Mouse (Mus musculus) G1E-ER4 (cell line): ENCODE results near the gene Olfr1293-ps. TPM values are rescaled to one million over a fixed set of nuclear protein-coding genes. Genes with fewer than 3 reads are reported as not detected.

Experiments
- GATA1 ChIP-seq: IDR thresholded peaks from one replicate; pipeline ENCODE4 v1.8.0; 2012; ENCODE audit warnings: low read length, inconsistent platforms
- polyA plus RNA-seq: library from polyadenylated mRNA; stranded (reverse); fragments of >175 nt; gene quantifications from 2 replicates; pipeline ENCODE4 v1.2.3, GENCODE M21; 2012

Gene Olfr1293-ps
- polyA plus RNA-seq: not detected in 2 replicates

DNA sequence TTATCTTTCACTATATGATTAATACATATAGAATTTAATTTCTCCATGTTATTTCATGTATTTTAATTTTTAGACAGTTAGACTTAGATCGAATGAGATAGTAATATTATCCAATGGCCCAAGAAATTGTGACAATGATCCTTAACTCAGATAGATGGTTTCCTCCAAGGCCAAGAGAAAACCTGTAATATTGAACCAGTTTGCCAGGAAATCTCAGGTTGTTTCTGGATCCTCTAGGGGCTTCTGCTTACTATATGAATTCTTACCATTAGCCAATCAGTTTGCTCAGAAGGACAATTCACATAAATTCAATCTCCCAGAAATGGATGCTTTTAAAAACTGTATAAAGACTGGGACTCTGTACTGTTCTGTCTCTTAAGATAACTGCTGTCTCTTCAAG lies at the start of gene Olfr1293-ps:
Gene Olfr1293-ps, plus strand, starts transcription at position 301 of the 400 bp plus-strand sequence.
- no peak for TF ChIP-seq GATA1

DNA sequence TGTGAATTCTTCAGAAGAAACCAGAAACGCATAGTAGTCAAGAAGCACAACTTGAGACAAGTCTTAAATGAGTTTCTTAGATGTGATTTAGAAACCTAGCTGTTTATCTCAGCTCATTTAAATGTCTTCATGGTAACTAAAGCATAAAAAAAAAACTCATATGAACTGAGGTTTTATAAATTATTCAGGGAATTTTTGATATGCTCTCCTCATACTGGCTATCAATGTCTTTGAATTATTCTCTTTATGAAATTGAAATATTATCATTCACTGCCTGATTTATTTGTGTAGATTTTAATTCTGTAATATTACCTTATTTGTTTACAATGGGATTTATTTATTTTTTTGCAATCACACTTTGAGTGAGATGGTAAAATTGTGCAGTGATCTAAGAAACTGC lies 44.5 kb upstream of the Olfr1293-ps start, which contains the start of gene Olfr1289:
Gene Olfr1289, plus strand, starts transcription at position 301 of the 400 bp plus-strand sequence.
- no peak for TF ChIP-seq GATA1

DNA sequence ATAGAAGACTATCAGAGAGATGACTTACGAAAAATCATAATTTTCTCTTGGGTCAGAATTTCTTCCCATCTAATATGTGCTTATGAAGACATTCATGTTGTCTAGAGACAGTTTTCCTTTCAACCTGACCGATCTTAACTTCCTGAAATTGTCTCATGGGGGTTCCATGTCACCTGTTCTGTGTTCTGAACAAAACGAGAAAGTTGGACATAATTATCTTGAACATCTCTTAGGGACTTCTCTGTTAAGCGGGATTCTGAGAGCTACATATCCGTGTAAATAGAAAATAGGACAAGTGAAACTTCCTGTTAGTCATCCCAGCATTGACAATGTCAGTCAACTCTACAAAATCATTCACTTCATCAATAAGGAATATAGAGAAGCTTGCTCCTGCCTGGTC lies 31.3 kb upstream of the Olfr1293-ps start, which contains the start of gene Olfr1290:
Gene Olfr1290, minus strand, starts transcription at position 101 of the 400 bp plus-strand sequence.
- no peak for TF ChIP-seq GATA1

DNA sequence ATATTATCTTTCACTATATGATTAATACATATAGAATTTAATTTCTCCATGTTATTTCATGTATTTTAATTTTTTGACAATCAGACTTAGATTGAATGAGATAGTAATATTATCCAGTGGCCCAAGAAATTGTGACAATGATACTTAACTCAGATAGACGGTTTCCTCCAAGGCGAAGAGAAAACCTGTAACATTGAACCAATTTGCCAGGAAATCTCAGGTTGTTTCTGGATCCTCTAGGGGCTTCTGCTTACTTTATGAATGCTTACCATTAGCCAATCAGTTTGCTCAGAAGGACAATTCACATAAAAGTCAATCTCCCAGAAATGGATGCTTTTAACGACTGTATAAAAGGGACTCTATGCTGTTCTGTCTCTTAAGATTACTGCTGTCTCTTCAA lies 28.1 kb upstream of the Olfr1293-ps start, which contains the start of gene Olfr1291-ps1:
Gene Olfr1291-ps1, plus strand, starts transcription at position 301 of the 400 bp plus-strand sequence.
- no peak for TF ChIP-seq GATA1

DNA sequence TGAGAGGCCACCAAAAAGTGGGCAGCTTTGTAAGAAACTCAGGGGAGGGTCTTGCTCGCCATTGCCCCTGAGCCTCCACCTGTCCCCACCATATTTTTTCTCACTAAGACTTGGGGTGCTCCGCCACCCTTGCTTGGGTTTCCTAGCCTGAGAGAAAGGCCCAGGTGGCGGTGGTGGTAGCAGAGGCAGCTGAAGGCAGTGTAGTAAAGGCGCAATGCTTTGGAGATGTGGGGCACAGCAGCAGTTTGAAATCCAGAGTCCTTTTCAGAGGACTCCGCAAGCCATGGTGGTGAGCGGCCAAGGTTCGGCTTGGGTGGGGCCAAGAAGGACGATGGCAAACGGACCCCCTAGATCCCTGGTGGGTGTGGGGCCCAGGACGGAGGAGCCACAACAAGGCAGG lies 7.6 kb upstream of the Olfr1293-ps start:
- TF ChIP-seq GATA1: no peak

- TF ChIP-seq GATA1: no peak
Observed at GRCm38 (mm10) chr2:111540191-111540590, 15.2 kb downstream of the Olfr1293-ps start, which contains the start of gene Olfr1294. Gene Olfr1294 (minus strand): TSS chr2:111540291.

- no peak for TF ChIP-seq GATA1
Observed at GRCm38 (mm10) chr2:111569581-111569980, 44.6 kb downstream of the Olfr1293-ps start, which contains the start of gene Olfr1295. Gene Olfr1295 (minus strand): TSS chr2:111569681.

Other genes starting within 250 kb of the Olfr1293-ps start
- gene Olfr1278, start 235.1 kb upstream of the Olfr1293-ps start, polyA plus RNA-seq: not detected in 2 replicates
- gene Olfr1279, start 224.6 kb upstream of the Olfr1293-ps start, polyA plus RNA-seq: not detected in 2 replicates
- gene Olfr1280, start 211.2 kb upstream of the Olfr1293-ps start, polyA plus RNA-seq: not detected in 2 replicates
- gene Olfr1281, start 198.7 kb upstream of the Olfr1293-ps start, polyA plus RNA-seq: not detected in 2 replicates
- not detected in 2 replicates for gene Olfr1282, start 189.1 kb upstream of the Olfr1293-ps start, polyA plus RNA-seq
- not detected in 2 replicates for gene Olfr1283, start 158.4 kb upstream of the Olfr1293-ps start, polyA plus RNA-seq
- not detected in 2 replicates for gene Olfr1284, start 149.7 kb upstream of the Olfr1293-ps start, polyA plus RNA-seq
- gene Olfr1286, start 102.1 kb upstream of the Olfr1293-ps start, polyA plus RNA-seq: not detected in 2 replicates
- not detected in 2 replicates for gene Olfr1287, start 76.1 kb upstream of the Olfr1293-ps start, polyA plus RNA-seq
- not detected in 2 replicates for gene Olfr1288, start 51.1 kb upstream of the Olfr1293-ps start, polyA plus RNA-seq
- gene Olfr1289, start 44.4 kb upstream of the Olfr1293-ps start, polyA plus RNA-seq: not detected in 2 replicates
- not detected in 2 replicates for gene Olfr1290, start 31.4 kb upstream of the Olfr1293-ps start, polyA plus RNA-seq
- gene Olfr1291-ps1, start 28.0 kb upstream of the Olfr1293-ps start, polyA plus RNA-seq: not detected in 2 replicates
- gene Olfr1294, start 15.1 kb downstream of the Olfr1293-ps start, polyA plus RNA-seq: not detected in 2 replicates
- not detected in 2 replicates for gene Olfr1295, start 44.5 kb downstream of the Olfr1293-ps start, polyA plus RNA-seq
- not detected in 2 replicates for gene Olfr1297, start 101.3 kb downstream of the Olfr1293-ps start, polyA plus RNA-seq
- gene Olfr1298, start 124.0 kb downstream of the Olfr1293-ps start, polyA plus RNA-seq: not detected in 2 replicates
- not detected in 2 replicates for gene Olfr1299, start 136.2 kb downstream of the Olfr1293-ps start, polyA plus RNA-seq
- not detected in 2 replicates for gene Olfr1301, start 225.8 kb downstream of the Olfr1293-ps start, polyA plus RNA-seq